Mouse (Mus musculus): Measurements from ENCODE around the gene Wdfy1. TPM values are rescaled to one million over a fixed set of nuclear protein-coding genes. Genes with fewer than 3 reads are reported as not detected.

The Wdfy1 gene
- polyA plus RNA-seq, 1 experiment, result 22.5 TPM

GRCm38 (mm10) chr1:79746056-79746455 is 29.9 kb downstream of the Wdfy1 start:
- no peak overlapping the region for H3K4me3 ChIP-seq (replicated peaks; ENCODE audit: control insufficient read depth, low read depth, low read length)
- H3K27ac ChIP-seq (ENCODE audit: control insufficient read depth, insufficient read depth, low read depth, low read length, poor library complexity), result no peak overlapping the region
- 75% methylated on average over 4 of the region's 4 CpGs for WGBS
- no peak for TF ChIP-seq POLR2A (IDR thresholded peaks at IDR 0.05; ENCODE audit: borderline replicate concordance, control insufficient read depth, low read depth, low read length)
- TF ChIP-seq CTCF (IDR thresholded peaks at IDR 0.05; ENCODE audit: control insufficient read depth, insufficient read depth, low read length), result no peak
- peaks cover under 1% of the 10 kb centered on the region; the same call in 1 of the 2 replicates for H3K4me1 ChIP-seq (ENCODE audit: control insufficient read depth, insufficient read depth, low read length)

GRCm38 (mm10) chr1:79743385-79743784 is 32.6 kb downstream of the Wdfy1 start:
- H3K4me1 ChIP-seq (ENCODE audit: control insufficient read depth, insufficient read depth, low read length), result peaks cover 9% of the 10 kb centered on the region

GRCm38 (mm10) chr1:79742949-79743348 is 33.0 kb downstream of the Wdfy1 start:
- Histone ChIP-seq H3K4me1 (ENCODE audit: control insufficient read depth, insufficient read depth, low read length) (peaks cover 9% of the 10 kb centered on the region), H3K27ac (ENCODE audit: control insufficient read depth, insufficient read depth, low read depth, low read length, poor library complexity) (no peak overlapping the region), H3K4me3 (replicated peaks; ENCODE audit: control insufficient read depth, low read depth, low read length) (no peak overlapping the region)
- TF ChIP-seq POLR2A (IDR thresholded peaks at IDR 0.05; ENCODE audit: borderline replicate concordance, control insufficient read depth, low read depth, low read length) (no peak), CTCF (IDR thresholded peaks at IDR 0.05; ENCODE audit: control insufficient read depth, insufficient read depth, low read length) (no peak)
- 87% methylated on average over 7 of the region's 7 CpGs for WGBS

More at GRCm38 (mm10) chr1:79743385-79743784, 32.6 kb downstream of the Wdfy1 start:
- 72% methylated on average over 1 of the region's 1 CpGs for WGBS
- no peak overlapping the region for H3K4me3 ChIP-seq (replicated peaks; ENCODE audit: control insufficient read depth, low read depth, low read length)
- no peak overlapping the region for H3K27ac ChIP-seq (ENCODE audit: control insufficient read depth, insufficient read depth, low read depth, low read length, poor library complexity)
- TF ChIP-seq CTCF (IDR thresholded peaks at IDR 0.05; ENCODE audit: control insufficient read depth, insufficient read depth, low read length) (no peak), POLR2A (IDR thresholded peaks at IDR 0.05; ENCODE audit: borderline replicate concordance, control insufficient read depth, low read depth, low read length) (no peak)

GRCm38 (mm10) chr1:79741002-79741401 is 34.9 kb downstream of the Wdfy1 start:
- Histone ChIP-seq H3K27ac (ENCODE audit: control insufficient read depth, insufficient read depth, low read depth, low read length, poor library complexity) (peak overlapping the region; percentile 47; the same call in 1 of the 2 replicates), H3K4me1 (ENCODE audit: control insufficient read depth, insufficient read depth, low read length) (peaks cover 9% of the 10 kb centered on the region)

GRCm38 (mm10) chr1:79739726-79740125 is 36.2 kb downstream of the Wdfy1 start:
- 47% methylated on average over 2 of the region's 2 CpGs for WGBS
- Histone ChIP-seq H3K4me3 (replicated peaks; ENCODE audit: control insufficient read depth, low read depth, low read length) (no peak overlapping the region), H3K27ac (ENCODE audit: control insufficient read depth, insufficient read depth, low read depth, low read length, poor library complexity) (peak overlapping the region; percentile 39; the same call in 1 of the 2 replicates), H3K4me1 (ENCODE audit: control insufficient read depth, insufficient read depth, low read length) (peaks cover 9% of the 10 kb centered on the region)
- TF ChIP-seq CTCF (IDR thresholded peaks at IDR 0.05; ENCODE audit: control insufficient read depth, insufficient read depth, low read length) (no peak), POLR2A (IDR thresholded peaks at IDR 0.05; ENCODE audit: borderline replicate concordance, control insufficient read depth, low read depth, low read length) (no peak)

More at GRCm38 (mm10) chr1:79741002-79741401, 34.9 kb downstream of the Wdfy1 start:
- no peak for TF ChIP-seq CTCF (IDR thresholded peaks at IDR 0.05; ENCODE audit: control insufficient read depth, insufficient read depth, low read length)
- no peak for TF ChIP-seq POLR2A (IDR thresholded peaks at IDR 0.05; ENCODE audit: borderline replicate concordance, control insufficient read depth, low read depth, low read length)
- H3K4me3 ChIP-seq (replicated peaks; ENCODE audit: control insufficient read depth, low read depth, low read length), result no peak overlapping the region
- 10% methylated on average over 4 of the region's 4 CpGs for WGBS

GRCm38 (mm10) chr1:79736408-79736807 is 39.5 kb downstream of the Wdfy1 start:
- 90% methylated on average over 3 of the region's 3 CpGs for WGBS
- TF ChIP-seq CTCF (IDR thresholded peaks at IDR 0.05; ENCODE audit: control insufficient read depth, insufficient read depth, low read length), result no peak
- TF ChIP-seq POLR2A (IDR thresholded peaks at IDR 0.05; ENCODE audit: borderline replicate concordance, control insufficient read depth, low read depth, low read length), result no peak
- no peak overlapping the region for H3K27ac ChIP-seq (ENCODE audit: control insufficient read depth, insufficient read depth, low read depth, low read length, poor library complexity)
- H3K4me3 ChIP-seq (replicated peaks; ENCODE audit: control insufficient read depth, low read depth, low read length), result no peak overlapping the region
- H3K4me1 ChIP-seq (ENCODE audit: control insufficient read depth, insufficient read depth, low read length), result peaks cover 9% of the 10 kb centered on the region

- H3K4me3 ChIP-seq (replicated peaks; ENCODE audit: control insufficient read depth, low read depth, low read length), result no peak overlapping the region
- no peak for TF ChIP-seq POLR2A (IDR thresholded peaks at IDR 0.05; ENCODE audit: borderline replicate concordance, control insufficient read depth, low read depth, low read length)
- TF ChIP-seq CTCF (IDR thresholded peaks at IDR 0.05; ENCODE audit: control insufficient read depth, insufficient read depth, low read length), result no peak
- H3K4me1 ChIP-seq (ENCODE audit: control insufficient read depth, insufficient read depth, low read length), result peaks cover 4% of the 10 kb centered on the region; the same call in 1 of the 2 replicates
- 77% methylated on average over 5 of the region's 5 CpGs for WGBS
- H3K27ac ChIP-seq (ENCODE audit: control insufficient read depth, insufficient read depth, low read depth, low read length, poor library complexity), result no peak overlapping the region
Measured at GRCm38 (mm10) chr1:79734794-79735193, 41.1 kb downstream of the Wdfy1 start.

GRCm38 (mm10) chr1:79714152-79714923 is 61.6 kb downstream of the Wdfy1 start:
- no peak overlapping the region for H3K4me3 ChIP-seq (replicated peaks; ENCODE audit: control insufficient read depth, low read depth, low read length)
- H3K27ac ChIP-seq (ENCODE audit: control insufficient read depth, insufficient read depth, low read depth, low read length, poor library complexity), result no peak overlapping the region
- peaks cover 4% of the 10 kb centered on the region for H3K4me1 ChIP-seq (ENCODE audit: control insufficient read depth, insufficient read depth, low read length)
- TF ChIP-seq POLR2A (IDR thresholded peaks at IDR 0.05; ENCODE audit: borderline replicate concordance, control insufficient read depth, low read depth, low read length) (no peak), CTCF (IDR thresholded peaks at IDR 0.05; ENCODE audit: control insufficient read depth, insufficient read depth, low read length) (no peak)
- WGBS, result 86% methylated on average over 13 of the region's 13 CpGs

Data from bone marrow, adult 2 months (tissue).